Mouse (Mus musculus): ENCODE measurements around the gene Cpsf3. TPM values are rescaled to one million over a fixed set of nuclear protein-coding genes. Genes with fewer than 3 reads are reported as not detected.

The Cpsf3 gene
- polyA plus RNA-seq, 1 experiment: 39.1 TPM

- Histone ChIP-seq H3K4me3 (ENCODE audit: insufficient read depth, poor library complexity, severe bottlenecking) (no peak overlapping the region), H3K79me2 (ENCODE audit: control insufficient read depth, insufficient read depth) (no peaks in the 10 kb centered on the region), H3K36me3 (ENCODE audit: control insufficient read depth, insufficient read depth) (peaks cover 5% of the 10 kb centered on the region), H3K79me3 (ENCODE audit: low read depth) (no peaks in the 10 kb centered on the region), H3K27me3 (ENCODE audit: control insufficient read depth, insufficient read depth, insufficient read length) (no peaks in the 10 kb centered on the region), H3ac (ENCODE audit: control insufficient read depth, insufficient read length, low read depth) (no peak overlapping the region)
- TF ChIP-seq FOSL1 (IDR thresholded peaks at IDR 0.05; ENCODE audit: insufficient read depth, low read length, poor library complexity, severe bottlenecking) (no peak), MYOG (IDR thresholded peaks at IDR 0.05; ENCODE audit: control insufficient read depth, extremely low read depth, insufficient read length) (no peak)
These were observed 23.7 kb upstream of the Cpsf3 start for GRCm38 (mm10) chr12:21261521-21261920.

- H3K79me2 ChIP-seq (ENCODE audit: control insufficient read depth, insufficient read depth): no peaks in the 10 kb centered on the region
- H3K36me3 ChIP-seq (ENCODE audit: control insufficient read depth, insufficient read depth): peaks cover 12% of the 10 kb centered on the region
- H3ac ChIP-seq (ENCODE audit: control insufficient read depth, insufficient read length, low read depth): no peak overlapping the region
- no peak for TF ChIP-seq CTCF (IDR thresholded peaks at IDR 0.05; ENCODE audit: control insufficient read depth, insufficient read depth, insufficient read length)
- no peak for TF ChIP-seq FOSL1 (IDR thresholded peaks at IDR 0.05; ENCODE audit: insufficient read depth, low read length, poor library complexity, severe bottlenecking)
- TF ChIP-seq USF1 (IDR thresholded peaks at IDR 0.05; ENCODE audit: low read depth): no peak
- TF ChIP-seq CEBPB (IDR thresholded peaks at IDR 0.05; ENCODE audit: low read depth): no peak
- TF ChIP-seq MYOG (IDR thresholded peaks at IDR 0.05; ENCODE audit: control insufficient read depth, extremely low read depth, insufficient read length): no peak
- no peak for TF ChIP-seq MYOD1 (IDR thresholded peaks at IDR 0.05; ENCODE audit: control insufficient read depth, insufficient read length, low read depth)
- no peak for TF ChIP-seq MAX (IDR thresholded peaks at IDR 0.05)
- no peaks in the 10 kb centered on the region for H3K27me3 ChIP-seq (ENCODE audit: control insufficient read depth, insufficient read depth, insufficient read length)
- no peak overlapping the region for H3K4me3 ChIP-seq (ENCODE audit: insufficient read depth, poor library complexity, severe bottlenecking)
- no peaks in the 10 kb centered on the region for H3K79me3 ChIP-seq (ENCODE audit: low read depth)
These were observed 21.9 kb upstream of the Cpsf3 start for GRCm38 (mm10) chr12:21263256-21263655.

- Histone ChIP-seq H3K36me3 (ENCODE audit: control insufficient read depth, insufficient read depth) (peaks cover 13% of the 10 kb centered on the region), H3K27me3 (ENCODE audit: control insufficient read depth, insufficient read depth, insufficient read length) (no peaks in the 10 kb centered on the region), H3K79me2 (ENCODE audit: control insufficient read depth, insufficient read depth) (no peaks in the 10 kb centered on the region), H3K79me3 (ENCODE audit: low read depth) (no peaks in the 10 kb centered on the region), H3K4me3 (ENCODE audit: insufficient read depth, poor library complexity, severe bottlenecking) (no peak overlapping the region), H3ac (ENCODE audit: control insufficient read depth, insufficient read length, low read depth) (no peak overlapping the region)
- TF ChIP-seq FOSL1 (IDR thresholded peaks at IDR 0.05; ENCODE audit: insufficient read depth, low read length, poor library complexity, severe bottlenecking) (no peak), MYOG (IDR thresholded peaks at IDR 0.05; ENCODE audit: control insufficient read depth, extremely low read depth, insufficient read length) (no peak), CTCF (IDR thresholded peaks at IDR 0.05; ENCODE audit: control insufficient read depth, insufficient read depth, insufficient read length) (no peak), MYOD1 (IDR thresholded peaks at IDR 0.05; ENCODE audit: control insufficient read depth, insufficient read length, low read depth) (no peak), USF1 (IDR thresholded peaks at IDR 0.05; ENCODE audit: low read depth) (no peak), CEBPB (IDR thresholded peaks at IDR 0.05; ENCODE audit: low read depth) (no peak)
These were observed 20.9 kb upstream of the Cpsf3 start for GRCm38 (mm10) chr12:21264241-21264640.

GRCm38 (mm10) chr12:21264970-21265369 is 20.2 kb upstream of the Cpsf3 start:
- Histone ChIP-seq H3K79me2 (ENCODE audit: control insufficient read depth, insufficient read depth) (no peaks in the 10 kb centered on the region), H3K36me3 (ENCODE audit: control insufficient read depth, insufficient read depth) (peaks cover 13% of the 10 kb centered on the region), H3K4me3 (ENCODE audit: insufficient read depth, poor library complexity, severe bottlenecking) (no peak overlapping the region), H3K27me3 (ENCODE audit: control insufficient read depth, insufficient read depth, insufficient read length) (no peaks in the 10 kb centered on the region), H3K79me3 (ENCODE audit: low read depth) (no peaks in the 10 kb centered on the region), H3ac (ENCODE audit: control insufficient read depth, insufficient read length, low read depth) (no peak overlapping the region)
- TF ChIP-seq USF1 (IDR thresholded peaks at IDR 0.05; ENCODE audit: low read depth): no peak
- TF ChIP-seq FOSL1 (IDR thresholded peaks at IDR 0.05; ENCODE audit: insufficient read depth, low read length, poor library complexity, severe bottlenecking): no peak
- TF ChIP-seq CEBPB (IDR thresholded peaks at IDR 0.05; ENCODE audit: low read depth): no peak
- no peak for TF ChIP-seq MYOG (IDR thresholded peaks at IDR 0.05; ENCODE audit: control insufficient read depth, extremely low read depth, insufficient read length)
- no peak for TF ChIP-seq MYOD1 (IDR thresholded peaks at IDR 0.05; ENCODE audit: control insufficient read depth, insufficient read length, low read depth)
- TF ChIP-seq CTCF (IDR thresholded peaks at IDR 0.05; ENCODE audit: control insufficient read depth, insufficient read depth, insufficient read length): no peak
- no peak for TF ChIP-seq MAX (IDR thresholded peaks at IDR 0.05)

GRCm38 (mm10) chr12:21265501-21265900 is 19.7 kb upstream of the Cpsf3 start:
- Histone ChIP-seq H3ac (ENCODE audit: control insufficient read depth, insufficient read length, low read depth) (no peak overlapping the region), H3K27me3 (ENCODE audit: control insufficient read depth, insufficient read depth, insufficient read length) (no peaks in the 10 kb centered on the region), H3K79me3 (ENCODE audit: low read depth) (no peaks in the 10 kb centered on the region), H3K36me3 (ENCODE audit: control insufficient read depth, insufficient read depth) (peaks cover 13% of the 10 kb centered on the region), H3K4me3 (ENCODE audit: insufficient read depth, poor library complexity, severe bottlenecking) (no peak overlapping the region), H3K79me2 (ENCODE audit: control insufficient read depth, insufficient read depth) (no peaks in the 10 kb centered on the region)
- TF ChIP-seq FOSL1 (IDR thresholded peaks at IDR 0.05; ENCODE audit: insufficient read depth, low read length, poor library complexity, severe bottlenecking): no peak
- no peak for TF ChIP-seq CTCF (IDR thresholded peaks at IDR 0.05; ENCODE audit: control insufficient read depth, insufficient read depth, insufficient read length)
- TF ChIP-seq USF1 (IDR thresholded peaks at IDR 0.05; ENCODE audit: low read depth): no peak
- no peak for TF ChIP-seq CEBPB (IDR thresholded peaks at IDR 0.05; ENCODE audit: low read depth)
- no peak for TF ChIP-seq MAX (IDR thresholded peaks at IDR 0.05)

DNA sequence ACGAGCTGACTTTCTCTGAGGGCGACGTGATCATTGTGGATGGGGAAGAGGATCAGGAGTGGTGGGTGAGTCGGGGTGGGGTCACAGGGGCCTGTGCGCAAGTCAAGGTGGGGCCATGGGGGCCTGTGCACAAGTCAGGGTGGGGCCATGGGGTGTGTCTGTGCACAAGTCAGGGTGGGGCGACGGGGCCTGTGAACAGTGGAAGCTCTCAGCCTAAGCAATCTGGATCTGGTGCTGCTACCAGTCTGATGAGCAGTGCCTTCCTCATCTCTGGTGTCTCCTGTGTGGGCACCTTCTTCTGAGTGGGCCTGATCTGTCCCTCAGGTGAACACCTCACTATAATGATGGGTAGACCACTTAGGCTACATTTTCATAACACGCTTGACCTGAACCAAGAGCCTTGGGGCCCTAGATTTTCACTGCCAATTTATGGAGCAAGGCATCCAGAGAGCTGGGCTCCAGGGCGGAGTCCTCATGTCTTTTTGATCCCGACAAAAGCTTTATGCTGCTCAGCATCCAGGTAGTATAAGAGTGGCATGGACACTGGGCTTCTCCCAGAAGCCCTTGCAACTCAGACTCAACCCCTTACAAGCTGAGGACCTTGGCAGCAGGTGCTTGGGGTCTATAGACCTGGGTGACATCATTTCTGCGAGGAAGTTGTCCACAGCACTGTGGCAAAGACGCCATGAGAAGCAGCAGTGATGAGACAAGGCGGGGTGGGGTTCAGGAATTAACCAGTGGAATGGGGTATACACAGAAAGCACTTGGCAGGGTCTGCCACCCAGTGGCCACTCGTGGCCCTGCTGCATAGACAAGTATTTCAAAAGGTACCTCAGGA is 19.0 kb upstream of the Cpsf3 start:
- TF ChIP-seq MYOG (IDR thresholded peaks at IDR 0.05; ENCODE audit: control insufficient read depth, extremely low read depth, insufficient read length): no peak
- TF ChIP-seq FOSL1 (IDR thresholded peaks at IDR 0.05; ENCODE audit: insufficient read depth, low read length, poor library complexity, severe bottlenecking): no peak
- TF ChIP-seq CEBPB (IDR thresholded peaks at IDR 0.05; ENCODE audit: low read depth): no peak
- TF ChIP-seq CTCF (IDR thresholded peaks at IDR 0.05; ENCODE audit: control insufficient read depth, insufficient read depth, insufficient read length): peak; percentile 59
- no peaks in the 10 kb centered on the region for H3K79me2 ChIP-seq (ENCODE audit: control insufficient read depth, insufficient read depth)
- H3K4me3 ChIP-seq (ENCODE audit: insufficient read depth, poor library complexity, severe bottlenecking): no peak overlapping the region
- H3K36me3 ChIP-seq (ENCODE audit: control insufficient read depth, insufficient read depth): peaks cover 19% of the 10 kb centered on the region
- H3ac ChIP-seq (ENCODE audit: control insufficient read depth, insufficient read length, low read depth): no peak overlapping the region
- no peaks in the 10 kb centered on the region for H3K79me3 ChIP-seq (ENCODE audit: low read depth)
- H3K27me3 ChIP-seq (ENCODE audit: control insufficient read depth, insufficient read depth, insufficient read length): no peaks in the 10 kb centered on the region
